Mouse (Mus musculus) adipose tissue, adult 10 weeks (tissue): ENCODE results near the gene Magohb. TPM values are rescaled to one million over a fixed set of nuclear protein-coding genes. Genes with fewer than 3 reads are reported as not detected.

Experiments
- polyA plus RNA-seq: library from polyadenylated mRNA; stranded (reverse); fragments of 350-450 nt; fragmentation: Illumina TruSeq; extraction: RNeasy Lipid Tissue Mini Kit (QIAGEN cat#74804); gene quantifications from one replicate; pipeline ENCODE4 v1.2.3, GENCODE M21; 2014; ENCODE audit warnings: low read depth, low replicate concordance

Gene Magohb
- 13.8 TPM for polyA plus RNA-seq

GRCm38 (mm10) chr6:131292991-131293788 is at the start of gene Magohb:
Gene Magohb (minus strand): TSS chr6:131293244.

GRCm38 (mm10) chr6:131247206-131247605 is 45.8 kb downstream of the Magohb start, which contains the start of gene Klra2:
Gene Klra2 (minus strand): TSS chr6:131247362.

Other genes with a start within 250 kb of the Magohb start
- 1.3 TPM for gene Klra2, start 45.9 kb downstream of the Magohb start, polyA plus RNA-seq
- gene Styk1, start 60.4 kb upstream of the Magohb start, polyA plus RNA-seq: 5.6 TPM
- gene Ybx3, start 95.2 kb upstream of the Magohb start, polyA plus RNA-seq: 143 TPM
- gene 5430401F13Rik, start 193.2 kb upstream of the Magohb start, polyA plus RNA-seq: not detected
- not detected for gene Gm6619, start 193.2 kb upstream of the Magohb start, polyA plus RNA-seq